Mouse (Mus musculus): ENCODE results near the gene Gm14226.

- TF ChIP-seq CTCF (IDR thresholded peaks at IDR 0.05 in 2 of 3, conservative IDR thresholded peaks at IDR 0.05 in 1 of 3; ENCODE audit: control insufficient read depth in 1 of 3, insufficient read depth in 1 of 3, low read depth in 2 of 3, low read length in 3 of 3, poor library complexity in 1 of 3, severe bottlenecking in 1 of 3) (no peak), USF2 (IDR thresholded peaks at IDR 0.05; ENCODE audit: borderline replicate concordance in 1 of 2, insufficient read depth in 1 of 2, low read depth in 1 of 2, low read length in 2 of 2) (no peak), EP300 (IDR thresholded peaks at IDR 0.05; ENCODE audit: low read depth in 1 of 2, low read length in 2 of 2) (no peak)
Observed at GRCm38 (mm10) chr2:155030831-155031230, 12.8 kb downstream of the Gm14226 start.
